Mouse (Mus musculus) embryonic fibroblast, embryonic 13.5 days (primary cell): ENCODE results near the gene Fasl.

ENCODE experiments used
- CTCF ChIP-seq: IDR thresholded peaks from 2 replicates; pipeline ENCODE4 v1.5.1; 2011; ENCODE audit warnings: mild to moderate bottlenecking, control low read depth, low read length, moderate library complexity, borderline replicate concordance; ENCODE audit not compliant: insufficient read depth
- POLR2A ChIP-seq: IDR thresholded peaks from 2 replicates; pipeline ENCODE4 v1.6.1; 2011; ENCODE audit warnings: low read depth, mild to moderate bottlenecking, control low read depth, low read length, moderate library complexity

- no peak for TF ChIP-seq POLR2A
- no peak for TF ChIP-seq CTCF
These were observed 54.0 kb downstream of the Fasl start for GRCm38 (mm10) chr1:161734314-161734713.
